Mouse (Mus musculus) spleen, adult 2 months (tissue): Measurements from ENCODE around the gene Rbpj. TPM values are rescaled to one million over a fixed set of nuclear protein-coding genes. Genes with fewer than 3 reads are reported as not detected.

Source experiments
- DNase-seq, 2 experiments: peaks; one replicate each; pipeline versions ENCODE4 v3.0.0 to v3.0.0-alpha.2; 2012 to 2021; ENCODE audit warnings: low spot score in 2 of 2, low read depth in 1 of 2
- H3K27ac ChIP-seq: fragments of 200-500 bp; 2 replicates; pipeline ENCODE4 v1.5.1; 2012; ENCODE audit warnings: low read length, inconsistent platforms; ENCODE audit not compliant: insufficient read depth
- H3K27me3 ChIP-seq: fragments of 200-500 bp; 2 replicates; pipeline ENCODE4 v1.6.1; 2012; ENCODE audit warnings: mild to moderate bottlenecking, moderate library complexity, low read length, inconsistent platforms; ENCODE audit not compliant: control insufficient read depth, insufficient read depth
- H3K36me3 ChIP-seq: fragments of 200-500 bp; 2 replicates; pipeline ENCODE4 v1.6.1; 2012; ENCODE audit warnings: mild to moderate bottlenecking, low read length, inconsistent platforms; ENCODE audit not compliant: control insufficient read depth, insufficient read depth
- H3K4me1 ChIP-seq: fragments of 200-500 bp; 2 replicates; pipeline ENCODE4 v1.6.1; 2011; ENCODE audit warnings: inconsistent platforms; ENCODE audit not compliant: control insufficient read depth, insufficient read depth, insufficient read length
- H3K4me3 ChIP-seq: fragments of 200-500 bp; 2 replicates; pipeline ENCODE4 v1.5.1; 2011; ENCODE audit warnings: mild to moderate bottlenecking, inconsistent platforms; ENCODE audit not compliant: insufficient read depth, insufficient read length; ENCODE audit errors: extremely low read depth
- CTCF ChIP-seq: fragments of 200-500 bp; IDR thresholded peaks from 2 replicates; pipeline ENCODE4 v1.5.1; 2011; ENCODE audit warnings: mild to moderate bottlenecking, inconsistent platforms; ENCODE audit not compliant: insufficient read depth, insufficient read length, insufficient replicate concordance; ENCODE audit errors: extremely low read depth
- POLR2A ChIP-seq: fragments of 200-500 bp; IDR thresholded peaks from 2 replicates; pipeline ENCODE4 v1.6.1; 2011; ENCODE audit warnings: low read depth, low read length, inconsistent platforms
- WGBS: fragments of 180-500 bp; shearing (Covaris S2); methylation state at CpG from one replicate; pipeline ENCODE4 v1.1.7; 2018; 5-methylcytosine and 5-hydroxymethylcytosine counted together
- polyA plus RNA-seq: library from polyadenylated mRNA; depleted of rRNA; stranded (reverse); fragments of >200 nt; gene quantifications from 2 replicates; pipeline ENCODE4 v1.2.3, GENCODE M21; 2012

Rbpj gene
- polyA plus RNA-seq, 1 experiment: 8.2 TPM

- Histone ChIP-seq H3K4me1 (no peaks in the 10 kb centered on the region), H3K36me3 (no peaks in the 10 kb centered on the region), H3K4me3 (no peak overlapping the region), H3K27ac (no peak overlapping the region), H3K27me3 (no peaks in the 10 kb centered on the region)
- no peak for TF ChIP-seq POLR2A
- TF ChIP-seq CTCF: no peak
- whole genome bisulfite sequencing: 88% methylated on average over 2 of the region's 2 CpGs
- DNase-seq: no peak
These were observed 44.0 kb downstream of the Rbpj start for GRCm38 (mm10) chr5:53509927-53510326.

DNA sequence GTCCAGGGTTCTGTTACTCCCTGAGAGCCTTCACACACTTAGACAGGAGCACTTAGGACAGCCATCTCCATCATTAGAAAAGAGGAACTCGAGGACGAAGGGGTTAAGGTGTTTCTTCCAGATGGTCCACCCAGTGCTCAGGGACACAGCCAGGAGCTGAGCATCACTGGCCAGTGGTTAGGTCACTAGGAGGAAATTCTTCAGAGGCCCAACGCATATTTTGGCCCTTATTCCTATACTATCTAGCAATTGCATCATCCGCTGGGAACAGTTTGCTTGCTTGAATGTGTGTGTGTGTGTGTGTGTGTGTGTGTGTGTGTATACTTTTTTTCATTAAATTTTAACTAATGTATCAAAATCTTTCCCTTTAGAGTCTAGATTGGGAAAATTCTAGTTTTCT lies 45.5 kb downstream of the Rbpj start:
- WGBS: 60% methylated on average over 4 of the region's 4 CpGs
- no peak overlapping the region for H3K27ac ChIP-seq

DNA sequence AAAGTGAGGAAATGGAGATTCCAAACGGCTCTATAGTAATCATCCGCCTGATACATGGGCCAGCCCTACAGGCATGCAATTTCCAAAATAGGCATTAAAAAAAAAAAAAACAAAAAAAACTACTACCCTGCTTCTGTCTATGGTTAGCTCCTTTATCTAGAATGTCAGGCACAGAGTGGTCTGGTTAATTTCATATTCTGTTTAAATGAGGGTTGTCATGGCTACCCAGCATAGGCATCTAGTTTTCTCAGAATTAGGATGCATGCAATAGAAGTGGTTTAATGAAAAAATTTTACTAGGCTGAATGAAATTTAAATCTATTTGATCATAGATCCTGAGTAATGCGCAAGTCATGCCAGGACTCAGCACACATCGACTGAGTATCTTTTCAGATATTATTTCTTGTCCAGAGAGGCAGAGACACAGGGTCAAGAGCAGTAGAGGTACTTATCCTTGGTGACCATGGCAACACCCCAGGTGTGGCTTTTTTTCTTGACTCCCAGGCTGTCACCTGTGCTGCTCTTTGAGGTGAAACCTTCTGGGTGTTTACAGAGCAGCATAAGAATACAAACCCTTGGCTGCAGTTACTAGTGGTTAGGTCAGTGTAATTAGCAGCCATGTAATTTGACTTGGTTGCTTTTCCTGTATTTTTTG lies 49.1 kb downstream of the Rbpj start:
- H3K4me1 ChIP-seq: no peaks in the 10 kb centered on the region
- no peaks in the 10 kb centered on the region for H3K36me3 ChIP-seq
- 85% methylated on average over 4 of the region's 4 CpGs for WGBS

More for the DNA sequence above, 45.5 kb downstream of the Rbpj start:
- Histone ChIP-seq H3K4me3 (no peak overlapping the region), H3K4me1 (no peaks in the 10 kb centered on the region), H3K36me3 (no peaks in the 10 kb centered on the region), H3K27me3 (no peaks in the 10 kb centered on the region)
- no peak for DNase-seq
- TF ChIP-seq POLR2A: no peak
- no peak for TF ChIP-seq CTCF

GRCm38 (mm10) chr5:53516482-53516881 lies 50.5 kb downstream of the Rbpj start:
- TF ChIP-seq CTCF: no peak
- no peak for TF ChIP-seq POLR2A
- Histone ChIP-seq H3K27me3 (no peaks in the 10 kb centered on the region), H3K4me3 (no peak overlapping the region), H3K4me1 (no peaks in the 10 kb centered on the region), H3K36me3 (no peaks in the 10 kb centered on the region), H3K27ac (no peak overlapping the region)
- no peak for DNase-seq
- 88% methylated on average over 2 of the region's 2 CpGs for WGBS

More for the DNA sequence above, 49.1 kb downstream of the Rbpj start:
- H3K4me3 ChIP-seq: no peak overlapping the region
- no peaks in the 10 kb centered on the region for H3K27me3 ChIP-seq
- DNase-seq: no peak
- no peak for TF ChIP-seq POLR2A
- TF ChIP-seq CTCF: no peak
- H3K27ac ChIP-seq: no peak overlapping the region

- WGBS: 90% methylated on average over 8 of the region's 8 CpGs
- DNase-seq: no peak
These were observed 51.9 kb downstream of the Rbpj start for GRCm38 (mm10) chr5:53517802-53518201.

DNA sequence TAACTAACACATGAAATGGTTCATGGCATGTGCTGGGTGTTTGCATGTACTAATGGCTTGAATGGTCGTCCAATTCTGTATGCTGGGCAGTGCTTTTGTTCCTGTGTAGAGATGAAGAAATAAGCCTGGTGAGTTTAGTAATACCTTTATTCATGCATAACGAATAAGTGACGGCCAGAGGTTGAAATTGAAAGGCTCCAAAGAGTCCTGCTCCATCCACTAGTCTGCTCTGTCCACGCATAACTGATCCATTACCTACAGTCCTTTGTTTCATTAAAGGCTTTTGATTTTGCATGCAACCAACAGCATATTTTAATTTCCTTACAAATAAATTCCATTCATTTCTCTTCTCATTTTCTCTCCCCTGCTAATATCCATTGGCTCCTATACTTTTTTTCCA lies 53.2 kb downstream of the Rbpj start:
- WGBS: 86% methylated on average over 4 of the region's 4 CpGs
- Histone ChIP-seq H3K4me1 (no peaks in the 10 kb centered on the region), H3K27me3 (no peaks in the 10 kb centered on the region)

More at GRCm38 (mm10) chr5:53517802-53518201, 51.9 kb downstream of the Rbpj start:
- H3K27me3 ChIP-seq: no peaks in the 10 kb centered on the region
- no peak for TF ChIP-seq CTCF
- no peaks in the 10 kb centered on the region for H3K4me1 ChIP-seq
- no peak overlapping the region for H3K4me3 ChIP-seq
- H3K36me3 ChIP-seq: no peaks in the 10 kb centered on the region
- no peak overlapping the region for H3K27ac ChIP-seq

DNA sequence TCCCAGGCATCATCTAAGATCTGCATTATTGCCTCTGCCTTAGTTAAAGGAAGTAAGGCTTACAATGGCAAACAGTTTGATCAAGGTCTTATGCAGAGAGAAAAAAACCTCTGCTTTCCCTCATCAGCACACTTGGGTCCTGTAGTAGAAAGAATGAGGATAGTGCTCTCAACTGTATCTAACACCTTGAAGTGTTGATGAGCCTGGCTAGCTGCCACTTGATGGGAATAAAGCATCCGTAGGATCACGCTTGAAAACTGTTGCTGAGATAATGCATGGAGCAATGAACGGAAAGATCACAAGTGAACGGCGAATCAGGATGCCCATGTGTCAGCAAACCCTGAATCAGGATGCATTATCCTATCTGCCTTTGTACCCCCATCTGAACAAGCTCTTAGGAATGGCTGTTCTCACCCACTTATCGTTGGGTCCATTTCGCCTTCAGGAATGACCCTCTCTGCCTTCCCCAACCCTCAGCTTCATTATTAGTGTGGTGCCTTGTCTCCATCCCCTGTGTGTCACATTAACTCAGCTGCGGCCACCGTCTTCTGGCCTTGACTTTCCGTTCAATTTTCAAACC lies 54.1 kb downstream of the Rbpj start:
- DNase-seq: no peak
- no peak overlapping the region for H3K4me3 ChIP-seq
- WGBS: 97% methylated on average over 10 of the region's 10 CpGs
- H3K4me1 ChIP-seq: no peaks in the 10 kb centered on the region
- no peaks in the 10 kb centered on the region for H3K27me3 ChIP-seq
- TF ChIP-seq CTCF: no peak
- no peak overlapping the region for H3K27ac ChIP-seq
- H3K36me3 ChIP-seq: no peaks in the 10 kb centered on the region

More for the DNA sequence above, 53.2 kb downstream of the Rbpj start:
- no peaks in the 10 kb centered on the region for H3K36me3 ChIP-seq
- H3K4me3 ChIP-seq: no peak overlapping the region
- no peak overlapping the region for H3K27ac ChIP-seq
- TF ChIP-seq POLR2A: no peak
- TF ChIP-seq CTCF: no peak
- DNase-seq: no peak
